Mouse (Mus musculus) liver, embryonic 14.5 days (tissue): ENCODE data around the gene Folr1.

ENCODE experiments used
- CTCF ChIP-seq: IDR thresholded peaks from 2 replicates; pipeline ENCODE4 v1.5.1; 2016; ENCODE audit warnings: antibody characterized with exemption, low read depth, control low read depth
- EP300 ChIP-seq: IDR thresholded peaks from 2 replicates; pipeline ENCODE4 v1.6.1; 2016; ENCODE audit warnings: antibody characterized with exemption, low read depth

- TF ChIP-seq CTCF, result no peak
- no peak for TF ChIP-seq EP300
These were observed 17.9 kb upstream of the Folr1 start for GRCm38 (mm10) chr7:101888460-101888859.
